9 mouse cellular contexts compared by ENCODE assay signal in the genomic region with DNA sequence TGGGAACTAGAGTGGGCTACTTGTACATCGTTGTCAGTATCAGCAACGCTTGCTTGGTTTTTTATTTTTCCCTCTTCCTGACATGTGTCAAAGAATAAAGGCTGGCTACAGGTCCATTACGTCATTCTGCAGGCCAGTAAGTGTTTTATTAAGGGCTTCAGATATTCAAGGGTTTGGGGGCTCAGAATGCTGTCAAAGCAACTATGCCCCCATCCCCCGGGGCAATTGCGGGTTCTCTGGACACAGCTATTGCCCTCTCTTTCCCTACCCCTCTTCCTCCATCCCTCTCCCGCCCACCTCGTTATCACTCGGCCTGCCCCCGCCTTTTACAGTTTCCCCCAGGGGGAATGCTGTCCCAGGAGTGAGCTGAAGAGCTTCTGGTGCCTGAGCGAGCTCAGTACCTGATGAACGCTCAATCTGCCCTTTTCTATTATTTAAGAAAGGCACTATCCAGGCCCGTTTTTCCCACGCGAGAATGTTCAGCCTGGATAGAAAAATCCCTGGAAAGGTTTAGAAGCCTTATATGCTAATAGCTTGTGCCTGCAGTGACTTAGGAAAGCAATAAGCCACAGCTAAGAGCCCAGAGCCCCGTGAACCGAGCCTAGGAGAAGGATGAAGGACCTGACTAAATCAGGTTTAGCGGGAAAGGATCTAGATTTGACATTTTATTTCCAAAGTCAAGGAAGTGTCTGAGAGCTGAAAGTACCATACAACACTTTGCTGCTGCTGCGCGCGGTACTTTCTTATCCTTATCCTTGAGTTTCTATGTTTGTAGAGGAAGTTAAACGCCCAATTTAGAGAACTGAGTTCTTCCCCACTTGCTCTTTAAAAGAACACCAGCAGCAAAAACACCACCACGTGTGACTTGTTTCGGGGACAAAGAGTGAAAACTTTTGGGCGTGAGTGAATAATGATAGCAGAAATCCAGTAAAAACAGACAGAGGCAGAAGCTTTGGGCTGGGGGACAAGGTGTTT. TPM values are rescaled to one million over a fixed set of nuclear protein-coding genes. Genes with fewer than 3 reads are reported as not detected.
DNase-seq lines count a peak whose midpoint lies in the region; ATAC-seq and TF ChIP-seq lines count a peak whose summit lies in the region.
"Had no signal": no experiment of that assay in that cellular context is flagged by ENCODE, and none has a peak within 500 bp of the region (broad histone marks: within the 10 kb centered on the region; RNA-seq: fewer than 3 reads in every experiment).

No protein-coding gene starts in this region.

- H3K27me3 ChIP-seq in kidney, postnatal 0 days (ENCODE audit: insufficient read depth, low read length): peaks cover 36% of the 10 kb centered on the region
- H3K27me3 ChIP-seq in hindbrain, embryonic 14.5 days (ENCODE audit: control insufficient read depth, insufficient read depth, low read length): peaks cover 73% of the 10 kb centered on the region
- peaks cover 63% of the 10 kb centered on the region for H3K27me3 ChIP-seq in neural tube, embryonic 12.5 days (replicated peaks)

- TF ChIP-seq CTCF in kidney, postnatal 0 days (IDR thresholded peaks at IDR 0.05; ENCODE audit: low read depth): no peak
- no peak for TF ChIP-seq CTCF in embryonic fibroblast, embryonic 13.5 days (IDR thresholded peaks at IDR 0.05; ENCODE audit: borderline replicate concordance, insufficient read depth, low read length)

- TF ChIP-seq POLR2A in embryonic fibroblast, embryonic 13.5 days (IDR thresholded peaks at IDR 0.05; ENCODE audit: low read depth, low read length): no peak

- DNase-seq in kidney, postnatal 0 days (ENCODE audit: low spot score): no peak
- no peak for DNase-seq in kidney, postnatal 25 days
- DNase-seq in hindbrain, embryonic 14.5 days (ENCODE audit: low spot score): no peak
- no peak for DNase-seq in adrenal gland, postnatal 36 days
- DNase-seq in left cerebral cortex, adult 18-20 months (ENCODE audit: low spot score in 2 of 2): no peak
- DNase-seq in left cerebral cortex, postnatal 4 days: no peak

- no peaks in the 10 kb centered on the region for H3K36me3 ChIP-seq in kidney, postnatal 0 days (ENCODE audit: insufficient read depth, low read length)
- no peaks in the 10 kb centered on the region for H3K36me3 ChIP-seq in hindbrain, embryonic 14.5 days (replicated peaks; ENCODE audit: control insufficient read depth, insufficient read depth)
- no peaks in the 10 kb centered on the region for H3K36me3 ChIP-seq in neural tube, embryonic 12.5 days
- H3K36me3 ChIP-seq: G1E had no signal

- no peak overlapping the region for H3K27ac ChIP-seq in kidney, postnatal 0 days
- no peak overlapping the region for H3K27ac ChIP-seq in embryonic fibroblast, embryonic 13.5 days (ENCODE audit: insufficient read depth, low read length)
- no peak overlapping the region for H3K27ac ChIP-seq in hindbrain, embryonic 14.5 days
- no peak overlapping the region for H3K27ac ChIP-seq in neural tube, embryonic 12.5 days

- peaks cover 6% of the 10 kb centered on the region for H3K4me1 ChIP-seq in kidney, postnatal 0 days (replicated peaks; ENCODE audit: insufficient read depth, low read length)
- peaks cover 6% of the 10 kb centered on the region for H3K4me1 ChIP-seq in embryonic fibroblast, embryonic 13.5 days (ENCODE audit: control insufficient read depth, insufficient read depth, low read length)
- H3K4me1 ChIP-seq in hindbrain, embryonic 14.5 days (replicated peaks; ENCODE audit: control insufficient read depth, insufficient read depth, low read length): peaks cover 16% of the 10 kb centered on the region; the same call in 1 of the 2 replicates
- peaks cover 41% of the 10 kb centered on the region for H3K4me1 ChIP-seq in neural tube, embryonic 12.5 days

- 5% methylated on average over 24 of the region's 24 CpGs for WGBS in kidney, postnatal 0 days
- 2% methylated on average over 24 of the region's 24 CpGs for WGBS in hindbrain, embryonic 14.5 days
- WGBS in neural tube, embryonic 12.5 days: 2% methylated on average over 24 of the region's 24 CpGs

- no peaks in the 10 kb centered on the region for H3K9me3 ChIP-seq in kidney, postnatal 0 days (replicated peaks; ENCODE audit: low read length)
- no peaks in the 10 kb centered on the region for H3K9me3 ChIP-seq in hindbrain, embryonic 14.5 days (ENCODE audit: control insufficient read depth, low read length)
- H3K9me3 ChIP-seq in neural tube, embryonic 12.5 days: no peaks in the 10 kb centered on the region

- no peak for ATAC-seq in kidney, postnatal 0 days (replicated peaks; ENCODE audit: low FRiP score, low read depth)
- ATAC-seq in hindbrain, embryonic 14.5 days (ENCODE audit: low FRiP score): no peak
- no peak for ATAC-seq in neural tube, embryonic 12.5 days (ENCODE audit: low FRiP score, low read depth)

- peak overlapping the region; percentile 53 for H3K4me3 ChIP-seq in kidney, postnatal 0 days (replicated peaks; ENCODE audit: low read depth, low read length)
- H3K4me3 ChIP-seq in embryonic fibroblast, embryonic 13.5 days (ENCODE audit: insufficient read depth, low read length): peak overlapping the region; percentile 73
- H3K4me3 ChIP-seq in hindbrain, embryonic 14.5 days (replicated peaks; ENCODE audit: low read length): peak overlapping the region; percentile 41
- peak overlapping the region; percentile 52 for H3K4me3 ChIP-seq in neural tube, embryonic 12.5 days

- no peak overlapping the region for H3K9ac ChIP-seq in kidney, postnatal 0 days (ENCODE audit: low read depth, low read length)
- no peak overlapping the region for H3K9ac ChIP-seq in hindbrain, embryonic 14.5 days
- H3K9ac ChIP-seq in neural tube, embryonic 12.5 days: 0 out of 2 replicates have a peak overlapping the region, but pooled peaks have one; percentile 58

- peak overlapping the region; percentile 89 for H3K4me2 ChIP-seq in kidney, postnatal 0 days (ENCODE audit: low read length)
- H3K4me2 ChIP-seq in hindbrain, embryonic 14.5 days (replicated peaks): peak overlapping the region; percentile 92
- peak overlapping the region; percentile 95 for H3K4me2 ChIP-seq in neural tube, embryonic 12.5 days (replicated peaks)

- intact Hi-C loops in left cerebral cortex, postnatal 4 days (cut with DNase I): loop anchor here (10.0 kb wide), 1 partner anchor 436 kb away; no protein-coding TSS in a partner anchor

RNA-seq across cellular contexts. Expression of a gene that starts 1.8 kb away (rescaled TPM):
- 1.6 and 2.1 TPM in 2 replicates for polyA plus RNA-seq in kidney, postnatal 0 days (2015; fragmentation: Nextera tagmentation; extraction: Ambion mirVana)
- polyA plus RNA-seq in embryonic fibroblast, embryonic 13.5 days (2011; ENCODE audit: insufficient read length, low read depth, missing spikeins): 4.5 and 7.4 TPM in 2 replicates
- polyA plus RNA-seq in hindbrain, embryonic 14.5 days (2014; fragmentation: Nextera tagmentation; extraction: Ambion mirVana): 3.7 and 4.2 TPM in 2 replicates
- polyA plus RNA-seq in neural tube, embryonic 12.5 days (2016; fragmentation: Nextera tagmentation; extraction: Ambion mirVana): 13.0 and 14.7 TPM in 2 replicates
- total RNA-seq in adrenal gland, postnatal 36 days (2021): 1 to 10 TPM; 2.1 to 3.2 TPM
- 1 to 10 TPM; 2.5 to 2.7 TPM for total RNA-seq in left cerebral cortex, adult 18-20 months (2021)
- total RNA-seq in left cerebral cortex, postnatal 4 days (2021): 1 to 10 TPM; 4.2 to 5.4 TPM
- polyA plus RNA-seq: G1E had no signal
